Mouse (Mus musculus): ENCODE measurements at regions not wholly inside any gene's neighbourhood (a gene's known extent, or its start where the extent isn't known, plus 50 kb on each side); places are given as distances from the start of the nearest gene placed in this dataset.
"Not testable (repeated sequence)": the region's sequence is repeated elsewhere in the genome, so short reads cannot be mapped to it uniquely, and the experiment has no call there.

DNA sequence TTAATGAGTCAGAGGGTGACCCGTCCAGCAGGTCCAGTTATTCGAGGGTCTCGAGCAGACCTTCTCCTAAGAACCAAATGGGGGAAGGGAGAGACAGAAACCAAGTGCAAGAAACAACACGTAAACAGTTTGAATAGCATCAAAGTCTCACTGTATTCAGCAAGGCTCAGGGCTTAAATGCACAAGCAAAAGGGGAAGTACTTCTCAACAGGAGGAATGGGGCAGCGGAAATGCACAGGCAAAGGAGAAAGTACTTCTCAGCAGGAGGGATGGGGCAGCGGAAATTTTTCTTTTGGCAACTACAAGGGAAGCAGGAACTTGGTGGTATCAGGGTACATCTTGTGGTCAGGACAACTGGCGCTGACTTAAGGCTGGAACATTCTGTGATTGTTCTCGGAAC, 330.6 kb downstream of the 9430069I07Rik start:
- not testable (repeated sequence) for H3K4me1 ChIP-seq (ENCODE audit: control insufficient read depth, insufficient read depth, low read length); H3K27me3 ChIP-seq (ENCODE audit: control insufficient read depth, insufficient read depth, low read length); H3K36me3 ChIP-seq (ENCODE audit: control insufficient read depth, insufficient read depth, low read length)
- Histone ChIP-seq H3K27ac (ENCODE audit: control insufficient read depth, insufficient read depth, low read depth, low read length) (peak overlapping the region; percentile 67), H3K4me3 (ENCODE audit: control insufficient read depth, low read depth, low read length) (peak overlapping the region; percentile 80)

- peak overlapping the region; percentile 77; the same call in 1 of the 2 replicates for H3K4me3 ChIP-seq (ENCODE audit: control insufficient read depth, low read depth, low read length)
- H3K36me3 ChIP-seq (ENCODE audit: control insufficient read depth, insufficient read depth, low read length) = no peaks in the 10 kb centered on the region
- H3K27me3 ChIP-seq (ENCODE audit: control insufficient read depth, insufficient read depth, low read length) = no peaks in the 10 kb centered on the region
- H3K4me1 ChIP-seq (ENCODE audit: control insufficient read depth, insufficient read depth, low read length) = peaks cover 3% of the 10 kb centered on the region
- no peak for TF ChIP-seq CTCF (IDR thresholded peaks at IDR 0.05; ENCODE audit: control insufficient read depth, insufficient read depth, insufficient replicate concordance, low read depth, low read length)
- TF ChIP-seq POLR2A (IDR thresholded peaks at IDR 0.05; ENCODE audit: control insufficient read depth, low read depth, low read length) = no peak
- no peak overlapping the region for H3K27ac ChIP-seq (ENCODE audit: control insufficient read depth, insufficient read depth, low read depth, low read length)
These were observed 332.3 kb downstream of the 9430069I07Rik start for GRCm38 (mm10) chr15:34025396-34025795.

GRCm38 (mm10) chr15:34021857-34022256, 335.8 kb downstream of the 9430069I07Rik start:
- H3K4me3 ChIP-seq (ENCODE audit: control insufficient read depth, low read depth, low read length) = peak overlapping the region; percentile 25; the same call in 1 of the 2 replicates
- no peaks in the 10 kb centered on the region for H3K36me3 ChIP-seq (ENCODE audit: control insufficient read depth, insufficient read depth, low read length)
- no peak overlapping the region for H3K27ac ChIP-seq (ENCODE audit: control insufficient read depth, insufficient read depth, low read depth, low read length)
- TF ChIP-seq POLR2A (IDR thresholded peaks at IDR 0.05; ENCODE audit: control insufficient read depth, low read depth, low read length) (no peak), CTCF (IDR thresholded peaks at IDR 0.05; ENCODE audit: control insufficient read depth, insufficient read depth, insufficient replicate concordance, low read depth, low read length) (peak; percentile 65; the same call in 1 of the 2 replicates)
- peaks cover 3% of the 10 kb centered on the region for H3K4me1 ChIP-seq (ENCODE audit: control insufficient read depth, insufficient read depth, low read length)
- no peaks in the 10 kb centered on the region for H3K27me3 ChIP-seq (ENCODE audit: control insufficient read depth, insufficient read depth, low read length)

- Histone ChIP-seq H3K4me3 (ENCODE audit: control insufficient read depth, low read depth, low read length) (no peak overlapping the region), H3K27me3 (ENCODE audit: control insufficient read depth, insufficient read depth, low read length) (no peaks in the 10 kb centered on the region), H3K27ac (ENCODE audit: control insufficient read depth, insufficient read depth, low read depth, low read length) (no peak overlapping the region), H3K36me3 (ENCODE audit: control insufficient read depth, insufficient read depth, low read length) (no peaks in the 10 kb centered on the region), H3K4me1 (ENCODE audit: control insufficient read depth, insufficient read depth, low read length) (no peaks in the 10 kb centered on the region)
- no peak for TF ChIP-seq POLR2A (IDR thresholded peaks at IDR 0.05; ENCODE audit: control insufficient read depth, low read depth, low read length)
- TF ChIP-seq CTCF (IDR thresholded peaks at IDR 0.05; ENCODE audit: control insufficient read depth, insufficient read depth, insufficient replicate concordance, low read depth, low read length) = no peak
These were observed 341.1 kb downstream of the 9430069I07Rik start for GRCm38 (mm10) chr15:34016397-34017156.

DNA sequence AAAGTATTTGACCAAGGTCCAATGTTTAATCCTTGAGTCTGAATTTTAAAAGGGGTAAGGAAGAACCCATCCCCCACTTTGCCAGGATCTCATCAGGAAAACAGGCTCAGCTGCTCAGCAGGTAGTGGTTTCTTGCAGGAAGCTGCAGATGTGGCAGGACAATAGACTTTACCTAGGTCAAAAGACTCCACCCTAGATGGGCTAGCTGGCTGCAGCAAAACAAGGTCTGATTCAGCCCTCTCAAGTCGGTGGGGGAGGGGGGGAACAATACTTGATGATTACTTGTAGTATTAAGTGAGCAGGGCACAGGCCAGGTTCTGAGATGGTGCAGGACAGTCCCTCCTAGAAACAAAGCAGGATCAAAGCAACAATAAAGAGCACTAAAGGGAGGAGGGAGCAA, 349.1 kb downstream of the 9430069I07Rik start:
- H3K27ac ChIP-seq (ENCODE audit: control insufficient read depth, insufficient read depth, low read depth, low read length) = no peak overlapping the region
- no peaks in the 10 kb centered on the region for H3K27me3 ChIP-seq (ENCODE audit: control insufficient read depth, insufficient read depth, low read length)
- no peaks in the 10 kb centered on the region for H3K36me3 ChIP-seq (ENCODE audit: control insufficient read depth, insufficient read depth, low read length)
- H3K4me3 ChIP-seq (ENCODE audit: control insufficient read depth, low read depth, low read length) = no peak overlapping the region
- TF ChIP-seq CTCF (IDR thresholded peaks at IDR 0.05; ENCODE audit: control insufficient read depth, insufficient read depth, insufficient replicate concordance, low read depth, low read length) (no peak), POLR2A (IDR thresholded peaks at IDR 0.05; ENCODE audit: control insufficient read depth, low read depth, low read length) (no peak)
- no peaks in the 10 kb centered on the region for H3K4me1 ChIP-seq (ENCODE audit: control insufficient read depth, insufficient read depth, low read length)

GRCm38 (mm10) chr15:33992383-33992782, 365.3 kb downstream of the 9430069I07Rik start:
- H3K4me1 ChIP-seq (ENCODE audit: control insufficient read depth, insufficient read depth, low read length) = no peaks in the 10 kb centered on the region
- H3K27ac ChIP-seq (ENCODE audit: control insufficient read depth, insufficient read depth, low read depth, low read length) = no peak overlapping the region
- H3K36me3 ChIP-seq (ENCODE audit: control insufficient read depth, insufficient read depth, low read length) = no peaks in the 10 kb centered on the region
- TF ChIP-seq CTCF (IDR thresholded peaks at IDR 0.05; ENCODE audit: control insufficient read depth, insufficient read depth, insufficient replicate concordance, low read depth, low read length) (no peak), POLR2A (IDR thresholded peaks at IDR 0.05; ENCODE audit: control insufficient read depth, low read depth, low read length) (no peak)
- H3K27me3 ChIP-seq (ENCODE audit: control insufficient read depth, insufficient read depth, low read length) = no peaks in the 10 kb centered on the region
- no peak overlapping the region for H3K4me3 ChIP-seq (ENCODE audit: control insufficient read depth, low read depth, low read length)

DNA sequence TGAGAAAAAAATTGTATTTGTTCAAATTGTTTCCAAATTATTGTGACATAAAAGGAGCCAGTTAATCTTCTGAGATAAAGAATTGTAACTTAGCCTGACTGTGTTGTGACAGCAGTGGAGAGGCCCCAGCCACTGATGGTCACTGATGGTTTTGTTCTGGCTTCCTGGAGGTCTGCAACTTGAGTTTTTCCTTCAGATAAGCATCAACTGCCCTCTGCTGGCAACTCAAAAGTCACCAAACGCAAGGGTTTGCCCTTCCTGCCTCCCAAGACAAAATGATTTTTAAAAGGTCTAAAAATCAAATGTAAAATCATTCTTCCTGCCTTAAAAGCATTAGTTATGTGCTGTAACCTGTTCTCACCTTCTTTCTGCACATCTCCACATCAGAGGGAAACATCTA, 382.6 kb downstream of the 9430069I07Rik start:
- TF ChIP-seq POLR2A (IDR thresholded peaks at IDR 0.05; ENCODE audit: control insufficient read depth, low read depth, low read length) = no peak
- no peak for TF ChIP-seq CTCF (IDR thresholded peaks at IDR 0.05; ENCODE audit: control insufficient read depth, insufficient read depth, insufficient replicate concordance, low read depth, low read length)
- Histone ChIP-seq H3K27me3 (ENCODE audit: control insufficient read depth, insufficient read depth, low read length) (no peaks in the 10 kb centered on the region), H3K4me1 (ENCODE audit: control insufficient read depth, insufficient read depth, low read length) (no peaks in the 10 kb centered on the region), H3K4me3 (ENCODE audit: control insufficient read depth, low read depth, low read length) (no peak overlapping the region), H3K27ac (ENCODE audit: control insufficient read depth, insufficient read depth, low read depth, low read length) (no peak overlapping the region), H3K36me3 (ENCODE audit: control insufficient read depth, insufficient read depth, low read length) (no peaks in the 10 kb centered on the region)

All from testis, adult 2 months (tissue).